Mouse (Mus musculus) erythroblast, adult 5-6 weeks (primary cell): ENCODE results near the gene Irx1. TPM values are rescaled to one million over a fixed set of nuclear protein-coding genes. Genes with fewer than 3 reads are reported as not detected.

Source experiments
- ATAC-seq: replicated peaks from 2 replicates; pipeline ENCODE4 v1.8.0; 2016; ENCODE audit warnings: moderate number of reproducible peaks, mild to moderate bottlenecking, moderate TSS enrichment, inconsistent platforms; ENCODE audit not compliant: poor library complexity, low FRiP score, severe bottlenecking
- total RNA-seq, 2 experiments: library from RNA; stranded (forward) in 1 of 2; stranded (reverse) in 1 of 2; fragments of 150-400 nt in 1 of 2; fragments of 200-764, 138-1000 nt in 1 of 2; gene quantifications; 2 replicates each; pipeline versions ENCODE4 v1.2.3 to v1.2.4; 2015 to 2017; ENCODE audit warnings: low replicate concordance in 2 of 2

Gene Irx1
- not detected in 2 replicates for total RNA-seq (2015; ENCODE audit: low replicate concordance)
- not detected in 2 replicates for total RNA-seq (2017; ENCODE audit: low replicate concordance)

DNA sequence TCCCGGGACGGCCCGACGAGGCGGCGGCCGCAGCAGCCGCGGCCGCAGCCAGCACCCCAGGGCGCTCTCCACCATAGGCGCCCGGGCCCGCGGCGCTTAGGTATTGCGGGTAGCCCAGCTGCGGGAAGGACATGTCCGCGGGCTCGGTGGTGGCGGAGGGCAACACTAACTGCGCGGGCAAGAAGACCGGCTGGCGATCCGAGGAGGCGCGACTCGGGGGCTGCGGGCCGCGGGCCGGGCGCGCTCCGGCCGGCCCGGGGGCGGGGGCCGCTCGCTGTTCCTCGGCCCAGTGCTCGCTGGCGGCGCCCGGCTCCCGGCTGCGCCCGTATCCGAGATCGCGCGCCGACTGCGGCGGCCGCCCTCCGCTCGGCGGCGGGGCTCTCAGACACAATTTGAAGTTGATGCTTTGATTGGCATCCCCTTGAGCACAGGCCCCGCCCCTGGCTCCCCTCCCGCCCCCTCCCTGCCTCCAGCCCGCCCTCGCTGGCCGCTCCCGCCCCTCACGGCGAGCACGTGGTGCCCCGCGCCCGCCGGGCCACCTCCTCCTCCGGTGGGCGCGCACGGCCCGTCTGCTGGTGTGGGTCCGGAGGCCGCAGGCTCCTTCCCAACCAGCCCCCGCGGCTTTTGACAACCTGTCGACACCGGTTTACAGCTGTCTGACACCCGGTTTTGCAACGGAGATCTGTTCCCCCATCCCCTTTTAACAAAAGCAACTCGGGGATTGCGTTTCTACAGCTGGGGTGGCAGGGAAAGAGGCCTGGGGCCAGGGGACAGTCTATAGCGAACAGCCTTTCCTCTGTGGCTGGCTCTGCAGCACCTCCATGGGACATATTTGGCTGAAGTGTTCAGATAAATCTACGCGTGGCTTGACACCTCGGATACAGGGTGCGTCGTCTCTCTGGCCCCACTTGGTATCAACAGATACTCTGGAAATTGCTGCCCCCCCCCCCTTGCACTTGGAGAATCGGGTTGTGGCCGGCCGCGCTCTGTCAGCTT is at the start of gene Irx1:
Irx1 (minus strand) TSS at position 368 of the 996 bp plus-strand sequence.
- no peak for ATAC-seq

DNA sequence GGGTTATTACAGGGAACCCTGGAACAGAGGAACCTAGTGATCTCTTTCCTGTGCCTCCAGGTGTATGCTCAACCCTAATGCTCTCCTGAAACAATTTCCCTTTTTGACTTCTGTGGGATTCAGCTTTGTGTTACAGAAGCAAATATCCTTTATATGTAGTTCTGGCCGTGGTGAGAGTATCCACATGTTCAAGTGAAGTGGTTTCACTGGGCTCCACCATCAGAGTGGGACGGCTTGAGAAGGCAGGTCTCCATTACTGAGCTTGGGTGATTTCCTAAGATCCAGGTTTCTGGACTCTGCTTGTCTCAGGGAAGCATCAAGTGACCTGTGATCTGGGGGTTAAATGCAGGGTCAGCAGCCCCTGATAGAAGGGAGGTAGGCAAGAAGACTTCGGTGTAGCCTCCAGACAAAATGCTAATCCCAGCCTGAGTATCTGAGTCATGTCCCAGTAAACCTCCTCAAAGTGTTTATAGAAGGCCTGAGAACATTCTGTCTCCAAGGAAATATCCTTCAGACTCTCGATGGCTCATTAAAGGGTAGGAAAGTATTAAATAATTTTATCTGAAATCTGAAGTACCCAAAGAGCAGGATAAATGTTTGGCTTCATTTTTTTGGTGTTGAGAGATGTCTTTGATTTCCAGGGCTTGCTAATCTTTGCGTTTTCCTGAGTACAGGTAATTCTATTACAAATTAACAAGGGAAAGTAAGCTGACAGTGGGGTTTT is 16.6 kb upstream of the Irx1 start:
- ATAC-seq = no peak

DNA sequence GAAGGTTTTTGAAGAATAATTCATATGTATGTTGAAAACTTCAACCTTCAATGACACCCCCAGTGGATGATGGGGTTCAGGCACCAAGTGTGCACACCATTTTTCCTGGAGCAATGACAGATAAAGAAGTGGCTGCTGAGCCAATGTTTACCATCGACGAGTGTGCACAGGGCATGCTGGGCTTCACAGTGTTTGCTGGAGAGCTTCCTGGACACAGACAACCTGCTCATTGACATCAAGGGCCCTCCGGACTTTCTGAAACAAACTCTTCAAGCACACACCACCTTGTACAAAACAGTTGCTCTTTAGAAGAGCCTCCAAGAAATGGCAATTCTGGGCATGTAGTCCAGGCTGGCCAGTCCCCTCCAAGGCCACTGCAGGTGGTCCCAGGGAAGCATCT is 12.2 kb upstream of the Irx1 start:
- no peak for ATAC-seq

DNA sequence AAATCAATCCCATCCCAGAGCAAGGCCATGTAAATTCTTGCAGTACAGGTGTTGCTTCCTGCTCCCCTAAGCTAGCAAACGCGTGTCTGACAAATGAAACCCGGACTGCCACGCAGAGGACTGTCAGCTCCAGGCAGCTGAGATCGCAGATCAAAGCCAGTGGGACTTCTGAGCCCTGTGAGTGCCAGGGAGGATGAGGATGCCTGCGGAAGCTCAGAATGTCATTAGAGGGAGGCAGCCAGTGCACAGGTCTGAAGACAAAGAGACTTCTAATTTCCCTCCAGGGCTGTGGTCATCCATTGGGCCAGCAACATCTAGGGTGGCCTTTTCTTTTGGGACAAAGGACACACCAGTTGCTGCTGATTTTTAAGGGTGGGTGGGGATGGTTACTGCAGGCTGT is 4.8 kb upstream of the Irx1 start:
- ATAC-seq = no peak

DNA sequence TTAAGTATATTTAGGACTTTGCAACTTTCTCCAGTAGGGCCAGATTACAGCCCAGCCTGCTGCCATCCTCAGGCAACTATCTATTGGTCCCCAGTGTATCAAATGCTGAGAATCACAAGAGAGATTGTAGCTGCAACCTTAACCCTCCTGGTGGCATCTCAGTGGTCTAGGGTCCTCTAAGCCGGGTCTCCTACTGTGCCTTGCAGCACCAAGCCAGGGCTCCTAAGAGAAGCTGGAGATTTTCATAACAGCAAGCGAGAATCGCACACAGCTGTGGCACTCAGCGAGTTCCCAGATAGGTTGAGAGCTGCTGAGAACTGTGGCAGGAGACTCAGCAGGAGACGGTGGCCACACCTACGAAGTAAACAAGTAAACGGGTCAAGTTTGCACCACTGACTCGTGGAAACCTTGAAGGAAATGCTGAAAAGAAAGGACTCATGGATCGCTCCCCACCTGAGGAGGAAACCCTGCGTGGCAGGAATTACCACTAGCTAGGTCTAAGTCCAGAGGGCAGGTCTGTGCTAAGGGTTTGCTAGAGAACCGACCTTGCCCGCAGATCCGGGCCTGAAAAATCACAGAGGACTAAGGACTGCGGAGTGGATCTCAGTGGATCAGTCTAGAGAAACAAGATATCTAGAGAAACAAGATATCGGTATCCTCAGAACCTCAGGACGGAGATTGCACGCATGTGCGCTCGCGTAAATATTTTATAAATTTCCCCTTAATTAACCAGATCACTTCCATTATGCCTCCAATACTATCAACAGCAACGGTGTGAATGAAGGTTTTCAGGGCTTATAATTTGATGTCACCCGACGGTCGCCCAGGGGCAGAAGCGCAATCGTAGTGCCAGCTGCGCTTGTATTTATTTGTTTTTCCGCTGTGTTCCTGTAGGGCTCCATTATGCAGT is 4.1 kb upstream of the Irx1 start:
- no peak for ATAC-seq

DNA sequence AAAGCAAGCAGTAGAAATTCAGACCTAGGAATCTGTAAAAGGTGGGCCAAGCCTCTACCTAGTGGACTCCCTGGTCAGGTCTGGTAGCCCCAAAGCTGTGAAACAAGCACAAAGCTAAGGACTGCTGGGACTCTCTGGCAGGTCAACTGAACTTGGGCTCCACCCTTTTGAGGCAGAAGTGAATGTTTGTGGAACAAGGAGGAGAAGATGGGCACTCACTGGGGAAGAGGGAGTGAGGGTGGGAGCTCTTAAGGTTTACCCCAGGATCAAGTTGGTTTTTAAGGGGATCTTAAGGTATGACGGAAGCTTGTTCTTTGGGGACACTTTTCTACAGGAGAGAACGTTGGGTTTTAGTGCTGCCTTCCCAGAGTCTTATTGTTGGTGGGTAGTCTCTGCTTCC is 3.1 kb upstream of the Irx1 start:
- ATAC-seq = no peak

DNA sequence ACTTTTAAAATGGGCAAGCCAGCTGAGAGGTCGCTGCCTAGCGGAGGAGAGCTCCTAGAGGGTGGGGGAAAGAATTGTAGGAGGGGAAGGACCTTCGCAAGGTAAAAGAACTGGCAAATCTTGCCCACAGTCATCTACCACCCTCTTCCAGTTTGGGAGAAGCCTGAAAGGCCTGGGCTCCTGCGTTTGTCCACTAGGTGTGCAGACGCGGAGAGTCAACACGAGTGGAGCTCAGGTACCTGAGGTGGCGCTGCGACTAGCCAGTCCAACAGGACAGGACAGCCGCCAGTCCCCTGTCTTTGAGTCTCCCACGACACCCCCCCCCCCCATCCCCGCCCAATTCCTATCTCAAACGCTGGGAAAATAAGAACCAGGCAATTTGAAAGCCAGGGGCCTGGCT is 843 bp upstream of the Irx1 start:
- no peak for ATAC-seq

DNA sequence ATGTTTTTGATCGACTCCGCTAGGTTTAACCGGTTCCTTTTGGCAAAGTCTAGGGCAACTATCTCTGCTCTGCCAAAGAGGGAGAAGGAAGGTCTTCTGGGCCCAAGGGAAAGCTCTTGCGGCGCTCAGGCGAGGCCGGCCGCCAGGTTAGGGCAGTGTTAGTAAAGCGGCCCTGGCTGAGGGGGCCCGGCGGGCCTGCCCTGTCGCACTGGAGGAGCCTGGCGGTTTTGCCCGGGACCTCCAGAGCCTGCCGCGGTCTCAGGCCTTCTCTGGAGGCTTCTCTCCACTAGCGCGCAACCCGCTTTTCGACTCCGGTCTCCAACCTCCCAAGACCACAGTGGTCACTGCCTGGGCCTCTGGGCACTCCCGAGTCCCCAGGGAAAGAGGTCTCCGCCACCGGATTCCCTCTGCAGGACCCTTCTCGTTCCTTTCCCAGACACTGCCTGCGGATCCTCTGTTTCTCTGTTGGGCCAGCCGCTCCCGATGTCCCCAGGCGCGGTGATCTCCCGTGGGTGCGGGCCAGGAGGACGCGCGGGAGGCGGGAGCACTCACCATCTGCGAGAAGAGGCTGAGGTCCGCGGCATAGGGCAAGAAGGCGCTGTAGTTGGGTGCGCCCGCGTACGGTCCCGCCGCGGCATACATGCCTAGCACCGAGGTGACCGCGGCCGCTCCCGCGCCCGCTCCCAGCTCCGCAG is 715 bp downstream of the Irx1 start:
- ATAC-seq = no peak

DNA sequence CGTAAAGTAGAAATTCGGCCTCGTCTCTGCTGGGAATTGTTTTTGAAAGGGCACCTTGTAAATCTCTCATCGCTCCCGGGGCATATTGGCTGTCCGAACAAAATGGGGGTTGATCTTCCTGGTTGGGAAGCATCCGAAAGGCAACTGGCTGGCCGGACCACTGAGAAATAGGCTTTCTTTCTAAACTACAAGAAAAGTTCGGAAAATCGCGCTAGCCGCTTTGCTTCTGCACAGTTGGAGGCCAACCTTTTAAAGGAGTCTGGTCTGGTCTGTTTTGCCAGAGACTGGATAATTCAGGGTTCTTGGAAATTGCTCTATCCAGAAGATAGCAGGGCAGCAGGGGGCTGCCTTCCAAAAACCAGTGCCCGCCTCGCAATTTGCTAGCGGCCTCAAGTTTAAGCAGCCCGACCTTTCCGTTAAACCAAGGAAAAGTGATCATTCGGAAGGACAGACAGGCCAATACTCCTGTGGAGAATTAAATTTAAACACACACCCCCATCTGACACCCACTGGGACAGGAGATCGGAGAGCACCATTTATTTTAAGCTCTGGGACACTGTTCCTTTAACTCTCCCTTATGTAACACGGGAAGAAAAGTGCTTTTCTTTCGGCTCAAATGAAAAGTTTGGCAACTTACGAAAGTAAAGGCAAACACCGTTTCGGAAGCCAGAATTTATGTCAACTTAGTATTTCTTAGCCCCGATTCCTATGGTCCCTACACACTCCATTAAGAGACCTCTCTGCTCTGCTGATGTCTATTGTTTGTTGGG is 1.4 kb downstream of the Irx1 start:
- ATAC-seq = no peak

DNA sequence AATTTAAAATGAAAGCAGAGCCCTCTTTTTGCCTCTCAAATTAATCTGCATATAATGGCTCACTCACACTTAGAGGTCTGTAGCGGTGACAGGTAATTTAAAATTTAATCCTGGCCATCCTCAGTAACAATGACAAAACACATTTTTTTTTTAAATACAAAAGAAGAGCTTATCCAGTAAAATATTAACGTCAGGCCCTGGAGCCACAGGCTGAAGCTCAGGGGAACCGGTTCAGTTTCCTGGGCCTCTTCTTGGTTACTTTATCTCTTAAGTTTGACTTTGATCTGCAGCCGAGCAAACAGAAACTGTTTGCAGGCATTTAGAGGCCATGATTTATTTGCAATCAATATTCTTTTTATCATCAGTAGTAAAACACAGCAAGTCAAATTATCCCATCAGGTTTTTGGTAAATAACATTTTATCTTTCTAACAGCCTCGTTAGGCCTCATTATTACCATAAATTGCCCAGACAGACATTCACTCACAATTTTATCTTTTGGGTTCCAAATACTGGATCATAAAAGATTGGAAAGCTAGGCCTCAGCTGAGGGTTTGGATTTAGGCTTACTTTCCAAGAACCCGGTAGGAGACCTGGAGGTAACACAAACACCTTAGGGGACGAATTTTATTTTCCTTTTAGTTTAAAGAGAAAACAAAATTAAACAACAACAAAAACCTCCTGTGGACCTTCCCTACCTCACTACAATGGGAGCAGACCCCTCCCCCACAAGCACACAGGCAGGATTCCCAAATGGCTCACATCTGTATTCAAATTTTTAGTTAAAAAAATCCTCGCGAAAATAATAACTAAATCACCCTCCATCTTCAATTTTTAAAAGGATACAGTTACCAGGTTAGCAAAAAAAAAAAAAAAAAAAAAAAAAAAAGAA is 2.4 kb downstream of the Irx1 start:
- ATAC-seq = no peak

DNA sequence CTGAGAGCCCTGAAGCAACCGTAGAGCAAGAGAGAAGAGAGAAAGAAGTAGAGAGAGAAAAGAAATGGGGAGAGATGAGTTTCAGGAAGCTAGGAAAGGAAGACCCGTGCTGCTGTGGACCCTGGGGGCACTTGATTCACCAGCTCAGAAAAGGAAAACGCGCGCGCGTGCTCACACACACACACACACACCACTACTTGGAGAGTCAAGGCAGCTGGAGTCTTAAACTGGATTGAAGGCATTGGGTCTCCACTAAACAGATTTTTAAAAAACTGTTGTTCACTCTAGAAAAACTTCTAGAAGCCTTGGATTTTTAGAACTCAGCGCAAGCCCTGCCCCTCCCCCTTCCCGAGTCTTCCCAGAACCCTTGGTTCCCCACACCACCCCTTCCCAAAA is 3.2 kb downstream of the Irx1 start:
- no peak for ATAC-seq

DNA sequence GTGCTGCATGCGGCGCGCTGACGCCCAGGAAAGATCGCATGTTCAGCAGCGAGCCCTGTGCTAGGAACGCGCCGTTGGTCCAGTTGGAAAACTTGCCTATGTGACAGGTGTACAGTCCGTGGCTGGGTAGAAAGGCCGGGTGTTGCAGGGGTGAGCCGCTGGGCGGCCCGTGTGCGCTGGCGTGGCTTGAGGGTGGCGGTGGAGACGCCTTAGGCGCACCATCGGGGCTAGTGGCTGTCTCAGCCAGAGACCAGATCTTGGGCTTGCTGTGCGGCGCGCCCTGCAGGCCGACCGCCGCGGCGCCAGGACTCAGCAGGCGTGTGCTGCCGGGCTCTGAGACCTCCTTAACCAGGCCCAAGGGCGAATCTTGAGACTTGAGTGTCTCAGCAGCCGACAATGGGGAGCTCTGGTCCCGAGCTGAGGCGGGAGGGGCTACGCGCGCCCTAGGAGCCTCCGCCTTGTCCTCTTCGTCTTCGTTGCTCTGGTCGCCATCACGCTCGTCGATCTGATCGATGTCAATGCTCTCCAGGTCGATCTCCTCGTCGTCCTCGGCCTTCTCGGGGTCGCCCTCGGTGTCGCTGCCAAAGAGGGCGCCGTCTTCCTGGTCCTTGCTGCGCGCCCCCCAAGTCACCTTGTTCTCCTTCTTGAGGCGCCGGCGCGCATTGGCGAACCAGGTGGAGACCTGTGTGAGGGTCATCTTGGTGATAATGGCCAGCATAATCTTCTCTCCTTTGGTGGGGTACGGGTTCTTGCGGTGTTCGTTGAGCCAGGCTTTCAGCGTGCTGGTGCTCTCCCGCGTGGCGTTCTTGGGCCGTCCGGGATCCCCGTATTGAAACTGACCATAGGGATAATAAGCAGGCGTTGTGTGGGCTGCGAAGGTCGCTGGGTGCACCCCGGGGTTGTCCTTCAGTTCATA is 3.9 kb downstream of the Irx1 start:
- no peak for ATAC-seq

DNA sequence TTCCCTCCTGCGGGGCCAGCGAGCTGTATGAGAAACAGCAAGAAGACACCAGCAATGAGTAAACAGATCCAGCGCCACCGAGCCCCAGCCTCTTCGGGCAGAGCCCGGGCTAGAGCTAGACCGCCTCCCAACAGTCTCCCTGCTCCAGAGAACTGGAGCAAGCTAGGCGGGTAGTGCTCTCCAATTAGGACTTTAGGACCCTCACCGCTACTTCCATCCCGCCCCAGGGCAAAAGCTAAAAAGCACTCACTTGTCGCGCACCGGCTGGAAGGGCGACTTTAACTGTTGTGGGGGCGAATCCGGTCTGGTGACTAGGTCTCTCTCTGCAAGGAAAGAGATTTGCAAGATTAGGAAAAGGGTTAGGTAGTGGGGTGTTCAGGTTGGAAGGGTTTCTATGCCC is 4.9 kb downstream of the Irx1 start:
- no peak for ATAC-seq

DNA sequence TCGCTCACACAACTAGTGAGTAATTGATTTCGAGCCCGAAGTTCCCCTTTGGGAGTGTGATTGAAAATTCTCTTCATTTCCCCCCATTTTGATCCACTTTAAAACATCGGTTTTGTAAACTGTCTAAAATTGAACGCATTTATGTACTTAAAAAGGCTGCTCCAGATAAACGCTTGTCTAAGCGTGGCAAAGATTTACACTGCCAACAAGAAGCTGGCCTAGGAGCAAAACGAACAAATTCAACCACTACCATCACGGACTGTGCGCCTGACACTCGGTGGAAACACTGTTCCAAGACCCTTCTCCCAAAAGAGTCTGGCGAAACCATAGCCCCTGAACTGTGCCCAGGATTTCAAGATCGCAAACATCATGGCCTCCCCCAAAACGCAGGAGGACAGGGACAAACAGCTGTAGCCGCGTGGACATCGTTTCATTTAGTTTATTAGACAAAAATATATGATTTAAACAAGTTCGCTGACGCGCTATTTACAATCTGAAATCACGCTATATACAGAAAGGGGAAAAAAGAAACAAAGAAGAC is 5.6 kb downstream of the Irx1 start:
- ATAC-seq = no peak

DNA sequence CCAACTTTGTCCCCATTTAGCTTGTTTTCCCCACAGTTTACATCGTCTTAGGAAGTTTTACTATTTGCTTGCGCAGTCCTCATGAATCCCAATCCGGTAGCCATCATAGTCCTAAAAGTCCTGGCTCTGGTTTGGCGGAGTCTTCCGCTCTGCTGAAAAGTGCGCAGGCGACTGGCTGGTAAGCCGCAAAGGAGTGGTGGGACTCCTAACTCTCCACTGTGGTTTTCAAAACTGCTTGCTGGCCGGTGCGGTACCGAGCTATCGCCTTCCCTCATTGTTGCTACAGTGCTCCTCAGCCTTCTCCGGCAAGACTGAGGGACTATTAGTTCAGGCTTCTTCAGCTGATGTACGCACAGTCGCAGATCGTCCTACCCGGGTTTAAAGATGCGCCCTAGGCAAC is 6.4 kb downstream of the Irx1 start:
- ATAC-seq = no peak

DNA sequence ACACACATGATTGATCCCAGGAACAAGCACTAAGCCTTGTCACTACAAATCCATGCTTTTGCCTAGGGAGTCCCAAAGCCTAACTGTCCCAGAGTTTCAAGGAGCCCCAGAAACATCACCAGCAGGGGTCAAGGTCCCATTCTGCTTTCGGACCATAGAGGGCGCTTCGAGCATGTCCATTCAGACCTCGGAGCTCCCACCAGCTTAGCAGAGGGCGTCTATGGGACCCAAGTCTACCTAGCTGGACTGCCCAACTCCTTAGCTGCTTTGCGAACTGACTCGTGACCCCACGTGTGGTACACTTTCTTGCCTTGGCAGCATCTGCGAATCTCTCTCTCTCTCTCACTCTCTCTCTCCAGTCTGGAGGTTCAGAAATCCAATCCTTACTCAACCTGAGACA is 7.0 kb downstream of the Irx1 start:
- ATAC-seq = no peak
